Mouse (Mus musculus): ENCODE measurements around the gene Nav2.

DNA sequence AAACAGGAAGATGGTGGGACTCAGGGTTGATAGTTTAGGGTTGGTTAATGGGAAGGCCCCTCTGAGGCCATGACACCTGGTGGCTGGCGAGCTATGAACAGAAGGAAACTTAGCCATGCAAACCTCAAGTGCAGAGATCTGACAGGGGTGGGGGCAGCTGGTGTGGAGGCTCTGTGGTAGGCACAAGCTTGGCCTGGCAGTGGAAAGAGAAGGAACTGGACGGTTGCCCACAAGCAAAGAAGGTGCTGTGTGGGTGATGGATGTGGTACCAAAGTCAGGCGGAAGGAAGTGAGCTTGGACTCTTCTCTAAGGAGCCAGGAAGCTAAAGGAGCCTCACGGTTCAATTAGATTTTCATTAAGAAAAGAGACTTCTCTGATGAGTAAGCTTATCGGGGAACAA, 501.7 kb downstream of the Nav2 start:
- no peak for TF ChIP-seq CTCF (IDR thresholded peaks at IDR 0.05)
- TF ChIP-seq EP300 (IDR thresholded peaks at IDR 0.05): no peak

Measured in lung, postnatal 0 days (tissue).